Mouse (Mus musculus) hindbrain, postnatal 0 days (tissue): ENCODE data around the gene Ddc. TPM values are rescaled to one million over a fixed set of nuclear protein-coding genes. Genes with fewer than 3 reads are reported as not detected.

ENCODE experiments used
- ATAC-seq: fragments of 200-750 bp; cut with Nextera tagmentation; 2 replicates; pipeline ENCODE4 v1.8.0; 2017; ENCODE audit warnings: mild to moderate bottlenecking, moderate TSS enrichment, moderate library complexity
- DNase-seq: peaks from one replicate; pipeline ENCODE4 v3.0.0-alpha.2; 2015; ENCODE audit warnings: low spot score
- H3K27ac ChIP-seq: fragments of 300-500 bp; sonication (generic); 2 replicates; pipeline ENCODE4 v1.5.1; 2014; ENCODE audit warnings: mild to moderate bottlenecking
- H3K27me3 ChIP-seq: fragments of 300-500 bp; sonication (generic); 2 replicates; pipeline ENCODE4 v1.6.1; 2014; ENCODE audit warnings: low read length, mixed read lengths; ENCODE audit not compliant: insufficient read depth
- H3K36me3 ChIP-seq: fragments of 300-500 bp; sonication (generic); 2 replicates; pipeline ENCODE4 v1.6.1; 2014; ENCODE audit warnings: low read length, mixed read lengths; ENCODE audit not compliant: insufficient read depth
- H3K4me1 ChIP-seq: fragments of 300-500 bp; sonication (generic); 2 replicates; pipeline ENCODE4 v1.6.1; 2014; ENCODE audit warnings: antibody characterized with exemption, low read length, mixed read lengths; ENCODE audit not compliant: insufficient read depth
- H3K4me2 ChIP-seq: fragments of 300-500 bp; sonication (generic); 2 replicates; pipeline ENCODE4 v1.6.1; 2014; ENCODE audit warnings: low read depth, mild to moderate bottlenecking, low read length, moderate library complexity, mixed read lengths
- H3K4me3 ChIP-seq: fragments of 300-500 bp; sonication (generic); 2 replicates; pipeline ENCODE4 v1.5.1; 2014; ENCODE audit warnings: low read length
- H3K9ac ChIP-seq: fragments of 300-500 bp; sonication (generic); replicated peaks from 2 replicates; pipeline ENCODE4 v1.6.1; 2014; ENCODE audit warnings: mild to moderate bottlenecking, low read length, moderate library complexity, mixed read lengths
- H3K9me3 ChIP-seq: fragments of 300-500 bp; sonication (generic); 2 replicates; pipeline ENCODE4 v1.6.1; 2016; ENCODE audit warnings: low read length, mixed read lengths
- CTCF ChIP-seq: IDR thresholded peaks from 2 replicates; pipeline ENCODE4 v1.5.1; 2016; ENCODE audit warnings: antibody characterized with exemption, control low read depth, low read depth
- WGBS: fragments of 180-500 bp; shearing (Covaris S2); extraction: QIAGEN DNeasy Blood & Tissue Kit; methylation state at CpG from one replicate; pipeline ENCODE4 v1.1.7; 2014; 5-methylcytosine and 5-hydroxymethylcytosine counted together
- polyA plus RNA-seq: library from polyadenylated mRNA; unstranded; fragments of >200 nt; fragmentation: Nextera tagmentation; extraction: Ambion mirVana; gene quantifications from 2 replicates; pipeline ENCODE4 v1.2.1, GENCODE M21; 2015
- total RNA-seq: library from RNA; depleted of rRNA; stranded (reverse); fragments of >200 nt; gene quantifications from 2 replicates; pipeline ENCODE4 v1.2.3, GENCODE M21; 2014; rRNA removed

Ddc gene
- total RNA-seq (11.4 and 13.7 TPM in 2 replicates), polyA plus RNA-seq (15.4 and 20.5 TPM in 2 replicates)

DNA sequence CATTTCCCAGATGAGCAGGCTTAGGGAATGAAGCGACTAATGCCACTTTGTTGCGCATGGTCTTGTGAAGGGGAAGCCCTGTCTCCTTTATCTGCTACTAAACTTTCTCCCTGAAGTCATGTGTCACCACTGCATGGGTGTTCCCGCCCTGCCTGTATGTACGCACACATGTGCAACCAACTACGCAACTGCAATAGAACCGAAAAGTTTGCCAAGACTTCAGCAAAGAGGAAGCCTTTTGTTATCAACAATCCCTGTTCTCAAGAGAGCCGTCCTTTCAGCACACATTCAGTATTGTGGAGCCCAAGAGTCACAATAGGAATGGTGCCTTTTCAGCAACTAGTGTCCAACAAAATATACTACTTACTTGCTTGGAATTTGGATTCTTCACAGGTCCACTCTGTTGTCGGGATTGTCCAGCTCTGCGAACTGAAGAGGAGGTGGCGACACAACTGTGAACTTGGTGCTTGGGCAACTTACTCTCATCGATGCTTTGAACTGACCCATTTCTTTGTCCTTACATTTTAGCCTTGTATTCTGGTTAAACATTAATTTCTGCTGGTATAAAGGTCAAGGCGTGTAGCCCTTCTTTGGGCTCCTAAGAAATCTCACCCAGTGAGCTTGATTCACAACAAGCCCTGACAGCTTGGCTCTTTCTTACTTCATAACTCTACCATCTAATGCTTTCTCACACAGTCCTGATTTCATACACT lies at the start of gene Ddc:
TSS of gene Ddc (minus strand) at position 500 of the 713 bp plus-strand sequence.
- no peak within 1 kb of the TSS for H3K9ac ChIP-seq
- no peaks in the 10 kb centered on the region for H3K36me3 ChIP-seq
- DNase-seq (no peak), ATAC-seq (no peak)
- no peak within 1 kb of the TSS for H3K4me3 ChIP-seq
- no peak within 1 kb of the TSS for H3K4me2 ChIP-seq
- no peaks in the 10 kb centered on the region for H3K27me3 ChIP-seq
- H3K4me1 ChIP-seq = no peaks in the 10 kb centered on the region
- no peak within 1 kb of the TSS for H3K27ac ChIP-seq
- no peak for TF ChIP-seq CTCF
- 81% methylated on average over 12 of the region's 12 CpGs for WGBS
- H3K9me3 ChIP-seq = no peaks in the 10 kb centered on the region

DNA sequence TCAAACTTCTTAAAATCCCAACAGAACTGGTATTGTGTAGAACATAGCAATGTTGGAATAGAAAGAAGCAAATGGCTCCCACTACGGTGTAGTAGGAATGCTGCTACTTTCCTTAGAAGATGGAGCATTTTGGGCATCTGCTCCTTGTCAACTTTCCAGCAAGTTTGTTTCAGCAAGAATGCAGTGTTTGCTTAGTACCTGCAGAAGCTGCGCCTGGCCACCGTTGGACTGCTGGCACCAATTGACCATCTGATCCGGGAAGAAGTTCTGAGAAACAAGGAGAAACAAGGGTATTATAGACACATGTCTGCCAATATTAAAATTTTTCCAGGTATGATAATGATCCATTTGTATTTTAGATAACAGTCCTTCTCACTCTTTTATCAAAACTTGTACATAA lies 47.8 kb upstream of the Ddc start:
- Histone ChIP-seq H3K9me3 (no peaks in the 10 kb centered on the region), H3K4me2 (no peak overlapping the region), H3K4me3 (no peak overlapping the region), H3K27ac (no peak overlapping the region), H3K9ac (no peak overlapping the region), H3K4me1 (no peaks in the 10 kb centered on the region), H3K27me3 (no peaks in the 10 kb centered on the region), H3K36me3 (no peaks in the 10 kb centered on the region)
- WGBS = 92% methylated on average over 4 of the region's 4 CpGs
- no peak for DNase-seq
- TF ChIP-seq CTCF = no peak
- no peak for ATAC-seq

DNA sequence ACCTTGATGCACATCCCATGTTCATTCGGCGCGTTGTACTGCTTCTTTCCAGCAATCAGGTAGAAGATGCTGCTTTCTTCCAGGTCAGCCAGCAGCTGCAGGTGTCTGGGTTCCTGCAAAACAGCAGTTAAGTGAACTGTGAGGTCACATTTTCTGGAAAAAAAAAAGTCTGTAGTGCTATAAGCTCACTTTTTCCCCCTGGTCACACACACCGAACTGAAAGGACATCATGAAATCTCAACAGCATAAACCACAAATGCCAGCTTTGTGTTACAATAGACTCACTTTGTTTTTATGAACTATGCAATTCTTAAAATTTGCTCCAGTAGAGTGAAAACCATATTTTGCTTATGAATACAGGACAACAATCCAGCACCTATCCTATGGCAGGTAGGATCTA lies 46.9 kb upstream of the Ddc start:
- Histone ChIP-seq H3K4me1 (no peaks in the 10 kb centered on the region), H3K27me3 (no peaks in the 10 kb centered on the region), H3K36me3 (no peaks in the 10 kb centered on the region), H3K9ac (no peak overlapping the region), H3K27ac (no peak overlapping the region), H3K9me3 (no peaks in the 10 kb centered on the region), H3K4me3 (no peak overlapping the region), H3K4me2 (no peak overlapping the region)
- TF ChIP-seq CTCF = no peak
- WGBS = 93% methylated on average over 4 of the region's 4 CpGs
- DNase-seq (no peak), ATAC-seq (no peak)

DNA sequence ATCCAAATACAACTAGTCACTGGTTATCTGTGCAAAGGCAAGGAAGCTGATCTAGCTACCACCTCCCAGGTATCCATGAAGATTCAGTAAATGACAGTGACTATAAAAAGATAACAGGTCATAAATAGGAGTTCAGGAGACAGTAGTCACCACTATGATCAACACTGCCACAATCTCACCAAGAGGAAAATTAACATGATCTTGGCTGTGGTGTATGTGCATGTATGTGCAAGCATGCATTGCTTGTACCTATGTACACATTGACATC lies 46.1 kb upstream of the Ddc start:
- TF ChIP-seq CTCF = no peak
- DNase-seq (no peak), ATAC-seq (no peak)
- H3K4me2 ChIP-seq = no peak overlapping the region
- no peaks in the 10 kb centered on the region for H3K36me3 ChIP-seq
- H3K27me3 ChIP-seq = no peaks in the 10 kb centered on the region
- no peaks in the 10 kb centered on the region for H3K4me1 ChIP-seq
- H3K9ac ChIP-seq = no peak overlapping the region
- H3K4me3 ChIP-seq = no peak overlapping the region
- no peak overlapping the region for H3K27ac ChIP-seq
- H3K9me3 ChIP-seq = no peaks in the 10 kb centered on the region

DNA sequence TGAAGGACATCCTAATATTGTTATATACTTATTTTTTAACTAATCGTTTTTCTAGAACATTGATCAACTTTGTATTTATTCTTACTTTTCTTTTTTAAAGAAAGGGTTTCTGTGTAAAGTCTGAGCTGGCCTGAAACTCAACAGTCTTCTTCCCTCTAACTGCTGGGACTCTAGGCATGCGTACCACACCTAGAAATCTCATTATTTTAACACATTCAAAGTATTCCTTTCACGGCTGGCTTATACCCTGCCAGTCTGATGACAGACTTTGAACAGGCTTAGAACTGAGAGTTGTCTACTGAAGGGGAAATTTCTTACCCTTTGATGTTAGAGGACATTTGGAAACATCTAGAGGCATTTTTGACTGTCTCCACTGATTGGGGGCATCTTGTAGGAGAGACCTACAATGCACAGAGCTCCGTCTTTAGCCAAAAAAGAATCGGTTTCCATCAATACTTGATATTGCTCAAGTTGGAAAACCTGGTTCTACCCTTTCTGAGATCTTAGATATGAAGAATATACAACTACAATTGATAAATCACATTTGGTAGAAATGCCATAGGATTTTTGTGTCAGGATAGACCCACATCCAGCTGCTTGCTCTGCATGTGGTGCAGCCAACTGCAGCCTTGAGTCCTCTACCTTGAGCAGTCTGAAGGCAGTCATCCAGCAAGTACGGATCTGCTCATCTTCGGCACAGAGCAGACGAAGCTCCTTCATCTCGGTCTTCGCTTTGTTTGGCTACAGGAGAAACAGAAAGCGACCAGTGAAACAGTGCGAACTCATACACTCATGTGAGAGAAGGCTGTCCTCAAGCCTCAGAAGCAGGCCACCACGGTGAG lies 45.5 kb upstream of the Ddc start:
- H3K9ac ChIP-seq = no peak overlapping the region
- no peak for DNase-seq
- H3K27ac ChIP-seq = no peak overlapping the region
- no peak for TF ChIP-seq CTCF
- no peaks in the 10 kb centered on the region for H3K36me3 ChIP-seq
- no peaks in the 10 kb centered on the region for H3K9me3 ChIP-seq
- H3K27me3 ChIP-seq = no peaks in the 10 kb centered on the region
- no peak for ATAC-seq
- 85% methylated on average over 13 of the region's 13 CpGs for WGBS
- no peak overlapping the region for H3K4me3 ChIP-seq
- H3K4me2 ChIP-seq = no peak overlapping the region
- no peaks in the 10 kb centered on the region for H3K4me1 ChIP-seq

DNA sequence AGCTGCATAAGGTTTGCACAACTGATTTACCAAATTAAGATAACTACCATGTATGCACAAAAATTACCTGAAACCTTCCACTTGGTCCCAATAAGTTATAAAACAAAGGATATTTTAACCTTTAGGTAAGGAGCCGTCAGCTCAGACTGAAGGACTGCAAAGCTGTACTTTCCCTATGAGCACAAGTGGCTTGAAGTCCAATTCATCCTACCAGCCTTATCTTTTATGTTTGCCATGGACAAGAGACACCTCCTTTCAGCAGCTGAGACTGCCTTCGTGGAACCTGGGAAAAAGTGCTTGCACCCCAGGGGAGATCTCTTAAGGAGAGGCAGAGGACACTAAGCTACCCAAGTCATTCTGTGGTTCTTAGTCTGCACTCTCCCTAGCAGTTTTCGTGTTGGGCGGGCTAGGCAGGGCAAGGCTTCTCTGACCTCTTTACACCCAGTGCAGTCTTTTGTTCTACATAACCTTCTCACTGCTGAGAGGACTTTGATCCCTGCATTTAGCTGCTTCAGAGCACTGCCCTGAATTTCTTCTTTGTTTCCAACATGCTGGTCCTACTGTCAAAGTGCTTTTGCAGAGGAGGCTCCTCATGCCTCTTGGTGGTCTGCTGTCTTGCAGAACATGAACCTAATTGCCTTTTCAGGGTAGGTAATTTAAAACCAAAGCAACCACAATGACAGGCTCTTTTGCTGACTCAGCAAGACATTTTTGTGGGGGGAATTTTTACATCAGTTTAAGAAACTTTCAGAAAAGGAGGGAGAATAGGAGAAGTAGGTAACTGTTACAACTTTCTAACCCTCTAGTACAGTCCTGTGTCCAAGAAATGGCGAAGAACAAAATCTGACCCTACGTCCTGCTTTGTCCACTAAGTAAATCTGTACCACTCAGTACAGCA lies 44.6 kb upstream of the Ddc start:
- Histone ChIP-seq H3K9ac (no peak overlapping the region), H3K27ac (no peak overlapping the region), H3K9me3 (no peaks in the 10 kb centered on the region), H3K4me1 (no peaks in the 10 kb centered on the region), H3K4me3 (no peak overlapping the region), H3K36me3 (0 out of 2 replicates have a peak, but pooled peaks cover 4% of the 10 kb centered on the region), H3K4me2 (no peak overlapping the region), H3K27me3 (no peaks in the 10 kb centered on the region)
- ATAC-seq (no peak), DNase-seq (no peak)
- WGBS = 50% methylated on average over 6 of the region's 6 CpGs
- TF ChIP-seq CTCF = no peak
